Mouse (Mus musculus) ES-E14 (cell line): ENCODE measurements around the gene Wrnip1. TPM values are rescaled to one million over a fixed set of nuclear protein-coding genes. Genes with fewer than 3 reads are reported as not detected.

Experiments used
- DNase-seq: peaks from one replicate; pipeline ENCODE4 v3.0.0-alpha.2; 2013; ENCODE audit warnings: low read depth, low spot score
- H3K27ac ChIP-seq: 2 replicates; pipeline ENCODE4 v1.5.1; 2012; ENCODE audit warnings: low read depth, mild to moderate bottlenecking, low read length, moderate library complexity, mixed read lengths; ENCODE audit not compliant: poor library complexity, insufficient read depth, severe bottlenecking
- H3K36me3 ChIP-seq: 2 replicates; pipeline ENCODE4 v1.6.1; 2012; ENCODE audit warnings: mild to moderate bottlenecking, low read length, moderate library complexity, mixed read lengths; ENCODE audit not compliant: control insufficient read depth, poor library complexity, insufficient read depth, severe bottlenecking
- H3K4me1 ChIP-seq, 2 experiments: fragments of 150-350 bp in 1 of 2; sonication (generic) in 1 of 2; 2 replicates each; pipeline ENCODE4 v1.6.1; 2012; ENCODE audit warnings: low read length in 2 of 2, mild to moderate bottlenecking in 1 of 2, mixed read lengths in 1 of 2; ENCODE audit not compliant: control insufficient read depth in 2 of 2, insufficient read depth in 2 of 2, poor library complexity in 1 of 2
- H3K4me3 ChIP-seq, 2 experiments: fragments of 150-350 bp in 1 of 2; sonication (generic) in 1 of 2; 2 replicates each; pipeline ENCODE4 v1.5.1; 2012; ENCODE audit warnings: low read length in 2 of 2, low read depth in 1 of 2, mild to moderate bottlenecking in 1 of 2, mixed read lengths in 1 of 2; ENCODE audit not compliant: insufficient read depth in 1 of 2, poor library complexity in 1 of 2, severe bottlenecking in 1 of 2
- H3K9ac ChIP-seq: 2 replicates; pipeline ENCODE4 v1.6.1; 2012; ENCODE audit warnings: low read depth, mild to moderate bottlenecking, low read length, mixed read lengths; ENCODE audit not compliant: poor library complexity, insufficient read depth, severe bottlenecking
- H3K9me3 ChIP-seq: fragments of 150-350 bp; sonication (generic); 2 replicates; pipeline ENCODE4 v1.6.1; 2012; ENCODE audit warnings: low read depth, mild to moderate bottlenecking, low read length; ENCODE audit not compliant: control insufficient read depth, insufficient read depth
- CHD2 ChIP-seq: IDR thresholded peaks from 2 replicates; pipeline ENCODE4 v1.6.1; 2014; ENCODE audit warnings: mild to moderate bottlenecking, low read depth, low read length, inconsistent platforms
- HCFC1 ChIP-seq: IDR thresholded peaks from 2 replicates; pipeline ENCODE4 v1.6.1; 2012; ENCODE audit warnings: low read length, inconsistent platforms, borderline replicate concordance; ENCODE audit not compliant: insufficient read depth
- MAFK ChIP-seq: IDR thresholded peaks from 2 replicates; pipeline ENCODE4 v1.6.1; 2014; ENCODE audit warnings: mild to moderate bottlenecking, low read depth, low read length, inconsistent platforms; ENCODE audit not compliant: insufficient read depth
- ZC3H11A ChIP-seq: IDR thresholded peaks from 2 replicates; pipeline ENCODE4 v1.6.1; 2012; ENCODE audit warnings: low read depth, mild to moderate bottlenecking, inconsistent platforms, low read length, borderline replicate concordance
- ZNF384 ChIP-seq: IDR thresholded peaks from 2 replicates; pipeline ENCODE4 v1.6.1; 2012; ENCODE audit warnings: low read depth, low read length, inconsistent platforms
- in situ Hi-C, 2 experiments: fragments of 600-800 bp; cut with MboI; formaldehyde crosslinking; loops; one replicate each; pipeline ENCODE4 v1.15.1; 2025; ENCODE audit warnings: low sequenced_read_pairs in 2 of 2, inconsistent platforms in 1 of 2; ENCODE audit not compliant: unreplicated experiment in 2 of 2
- total RNA-seq: library from RNA; depleted of rRNA; stranded (reverse); fragments of 300-350 nt; gene quantifications from 2 replicates; pipeline ENCODE4 v1.2.3, GENCODE M21; 2012

Wrnip1 gene
- total RNA-seq, 1 experiment, result 44.8 TPM

DNA sequence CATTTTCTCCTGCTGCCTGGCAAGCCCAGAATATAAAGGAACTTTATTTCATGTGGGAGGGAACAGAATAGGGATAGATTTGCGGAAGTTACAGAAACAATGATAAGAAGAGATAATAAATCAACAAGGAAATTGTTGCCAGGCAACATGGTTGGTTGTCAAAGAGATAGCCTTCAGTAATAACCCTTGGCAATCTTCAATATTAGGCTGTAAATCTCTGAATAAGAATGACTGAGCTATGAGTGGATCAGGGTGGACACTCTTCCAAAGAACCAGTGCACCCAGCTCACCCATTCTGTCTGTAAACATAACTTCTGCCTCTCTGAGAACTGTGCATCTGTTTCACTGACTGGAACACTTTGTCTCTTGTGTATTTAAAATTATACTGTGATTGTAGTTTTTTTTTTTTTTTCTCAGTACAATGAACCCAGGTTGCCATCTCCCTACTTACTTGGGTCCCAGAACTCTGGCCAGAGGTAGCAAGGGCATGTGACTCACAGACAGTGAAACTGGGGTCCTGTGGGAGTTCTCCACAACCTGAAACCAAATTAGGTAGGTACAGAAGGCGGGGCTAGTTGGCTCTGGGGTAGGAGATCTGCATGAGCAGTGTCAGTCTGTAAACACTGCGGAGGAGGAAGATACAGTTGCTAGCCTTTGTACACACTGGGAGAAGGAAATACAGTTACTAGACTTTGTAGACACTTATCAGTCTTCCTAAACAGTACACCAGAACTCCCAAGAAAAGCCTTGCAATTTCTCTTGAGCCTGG, 29.9 kb downstream of the Wrnip1 start:
- no peak overlapping the region for H3K9ac ChIP-seq
- in situ Hi-C loops, result no loop called here
- H3K27ac ChIP-seq, result no peak overlapping the region
- no peaks in the 10 kb centered on the region for H3K9me3 ChIP-seq
- H3K4me3 ChIP-seq, result no peak overlapping the region
- no peak for DNase-seq
- TF ChIP-seq CHD2 (no peak), ZC3H11A (no peak), HCFC1 (no peak), ZNF384 (no peak), MAFK (no peak)
- H3K36me3 ChIP-seq, result no peaks in the 10 kb centered on the region
- no peaks in the 10 kb centered on the region for H3K4me1 ChIP-seq

DNA sequence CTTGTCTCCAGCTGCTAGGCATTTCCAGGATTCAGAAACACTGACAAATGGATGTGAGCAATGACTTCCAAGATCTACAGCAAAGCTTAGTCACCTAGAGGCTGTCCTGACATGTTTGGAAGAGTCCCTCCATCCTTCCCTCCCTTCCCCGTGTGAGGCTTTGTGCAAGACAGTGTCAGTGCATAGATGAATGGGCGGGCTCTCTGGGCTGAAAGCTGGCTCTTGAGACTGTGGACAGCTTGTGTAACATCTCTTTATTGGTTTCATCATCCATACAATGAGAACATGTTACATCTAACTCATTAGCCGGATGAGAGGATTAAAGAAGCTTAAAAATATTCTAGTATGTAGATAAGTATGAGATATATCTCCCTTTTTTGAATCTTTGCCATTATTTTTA, 30.9 kb downstream of the Wrnip1 start:
- no peaks in the 10 kb centered on the region for H3K9me3 ChIP-seq
- in situ Hi-C loops, result no loop called here
- no peak overlapping the region for H3K27ac ChIP-seq
- TF ChIP-seq ZC3H11A, result no peak
- no peak for TF ChIP-seq ZNF384
- TF ChIP-seq MAFK, result no peak
- TF ChIP-seq CHD2, result no peak
- TF ChIP-seq HCFC1, result no peak
- DNase-seq, result no peak
- no peaks in the 10 kb centered on the region for H3K36me3 ChIP-seq
- H3K4me3 ChIP-seq, result no peak overlapping the region
- no peaks in the 10 kb centered on the region for H3K4me1 ChIP-seq
- no peak overlapping the region for H3K9ac ChIP-seq

DNA sequence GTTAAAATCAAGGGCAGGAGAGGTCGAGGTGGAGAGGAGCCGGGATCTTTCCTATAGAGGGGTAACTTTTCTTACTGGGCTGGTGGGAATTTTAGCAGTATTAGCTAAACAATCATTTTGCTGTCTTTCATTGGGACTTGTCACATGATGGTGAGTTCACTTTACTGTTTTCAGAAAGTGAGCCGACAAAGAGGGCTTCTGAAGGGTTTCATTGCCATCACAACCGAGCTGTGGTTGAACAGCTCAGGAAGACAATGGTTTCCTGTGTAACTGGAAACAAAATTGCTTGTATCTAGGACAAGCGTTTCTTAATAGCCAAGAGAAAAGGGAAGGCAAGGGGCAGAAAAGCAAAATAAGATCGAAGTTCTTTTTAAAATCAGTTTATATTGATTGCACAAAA, 31.4 kb downstream of the Wrnip1 start:
- no peak for DNase-seq
- H3K4me1 ChIP-seq, result no peaks in the 10 kb centered on the region
- H3K27ac ChIP-seq, result no peak overlapping the region
- H3K9me3 ChIP-seq, result no peaks in the 10 kb centered on the region
- no peak overlapping the region for H3K4me3 ChIP-seq
- in situ Hi-C loops, result no loop called here
- no peak overlapping the region for H3K9ac ChIP-seq
- no peaks in the 10 kb centered on the region for H3K36me3 ChIP-seq
- TF ChIP-seq MAFK (no peak), CHD2 (no peak), ZNF384 (no peak), HCFC1 (no peak), ZC3H11A (no peak)

DNA sequence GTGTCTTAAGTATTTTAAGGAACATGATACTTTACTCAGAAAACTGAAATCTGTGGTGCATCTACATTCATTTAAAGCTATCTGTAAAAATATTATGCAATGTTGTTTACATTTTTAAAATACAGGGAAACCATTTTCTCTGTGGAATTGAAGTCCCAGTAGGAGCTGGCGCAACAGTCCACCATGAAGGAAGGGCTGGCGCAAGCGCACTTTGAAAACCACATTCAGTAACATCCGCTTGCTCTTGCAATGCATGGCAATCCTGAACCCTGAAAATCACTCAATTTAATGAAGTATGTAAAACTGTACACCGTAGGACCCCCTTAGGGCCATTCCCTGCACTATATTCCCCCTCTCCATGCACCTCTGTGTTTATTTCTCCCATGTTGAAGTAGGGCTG, 32.7 kb downstream of the Wrnip1 start:
- TF ChIP-seq ZC3H11A, result no peak
- TF ChIP-seq MAFK, result no peak
- no peak for TF ChIP-seq CHD2
- TF ChIP-seq HCFC1, result no peak
- no peak for TF ChIP-seq ZNF384
- Histone ChIP-seq H3K4me1 (no peaks in the 10 kb centered on the region), H3K4me3 (no peak overlapping the region), H3K9ac (no peak overlapping the region), H3K9me3 (no peaks in the 10 kb centered on the region), H3K27ac (no peak overlapping the region), H3K36me3 (no peaks in the 10 kb centered on the region)
- no peak for DNase-seq
- in situ Hi-C loops, result no loop called here

DNA sequence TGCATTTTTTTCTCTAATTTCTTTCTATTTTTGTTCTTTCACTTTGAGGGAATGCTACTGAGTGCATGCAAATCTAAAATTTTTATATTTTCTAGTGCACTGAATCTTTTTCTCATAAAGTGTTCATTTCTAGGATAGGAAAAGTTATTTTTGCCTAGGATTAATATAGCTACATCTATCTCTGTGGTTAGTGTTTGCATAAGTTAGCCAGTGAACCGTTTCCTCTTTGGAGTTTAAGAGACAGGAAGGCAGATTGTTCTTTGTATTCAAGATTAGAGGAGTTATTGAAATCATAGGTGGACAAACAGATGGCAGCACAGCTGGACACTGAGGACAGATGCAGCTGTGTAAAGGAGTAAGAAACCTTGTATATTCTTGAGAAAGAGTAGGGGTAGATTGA, 37.5 kb downstream of the Wrnip1 start:
- TF ChIP-seq ZC3H11A (no peak), ZNF384 (no peak), HCFC1 (no peak), MAFK (no peak), CHD2 (no peak)
- no peak overlapping the region for H3K9ac ChIP-seq
- no peaks in the 10 kb centered on the region for H3K9me3 ChIP-seq
- no peak overlapping the region for H3K27ac ChIP-seq
- no peak for DNase-seq
- in situ Hi-C loops, result no loop called here
- no peak overlapping the region for H3K4me3 ChIP-seq
- H3K4me1 ChIP-seq, result no peaks in the 10 kb centered on the region
- no peaks in the 10 kb centered on the region for H3K36me3 ChIP-seq
